Mouse (Mus musculus): ENCODE results near the gene Cldn15.
A peak's percentile ranks its signal among the peaks of the same experiment; 100 is the strongest.

Gene Cldn15

DNA sequence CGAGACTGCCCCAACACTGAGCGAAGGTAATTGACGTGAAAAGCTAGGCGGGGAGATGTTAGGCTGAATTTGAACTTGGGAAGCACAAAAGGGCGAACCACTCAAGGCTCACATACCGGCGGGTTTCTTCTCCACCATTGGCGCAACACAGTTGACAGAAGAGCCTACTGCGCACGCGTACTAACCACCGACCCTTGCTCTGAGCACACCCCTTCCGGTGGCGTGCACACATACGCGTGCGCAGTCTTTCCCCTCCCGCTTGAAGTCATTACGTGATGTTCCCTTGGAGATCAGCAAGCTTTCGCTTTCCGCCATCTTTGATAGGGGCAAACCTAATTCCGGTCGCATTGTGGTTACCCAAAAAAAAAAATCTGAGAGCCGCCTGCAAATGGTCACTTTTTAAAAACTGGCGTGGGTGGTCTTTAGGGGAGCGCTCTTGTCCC is 20.3 kb downstream of the Cldn15 start, which contains the start of gene Plod3:
Plod3 (plus strand) TSS at position 325 of the 443 bp plus-strand sequence.
- DNase-seq, result peak; percentile 97

DNA sequence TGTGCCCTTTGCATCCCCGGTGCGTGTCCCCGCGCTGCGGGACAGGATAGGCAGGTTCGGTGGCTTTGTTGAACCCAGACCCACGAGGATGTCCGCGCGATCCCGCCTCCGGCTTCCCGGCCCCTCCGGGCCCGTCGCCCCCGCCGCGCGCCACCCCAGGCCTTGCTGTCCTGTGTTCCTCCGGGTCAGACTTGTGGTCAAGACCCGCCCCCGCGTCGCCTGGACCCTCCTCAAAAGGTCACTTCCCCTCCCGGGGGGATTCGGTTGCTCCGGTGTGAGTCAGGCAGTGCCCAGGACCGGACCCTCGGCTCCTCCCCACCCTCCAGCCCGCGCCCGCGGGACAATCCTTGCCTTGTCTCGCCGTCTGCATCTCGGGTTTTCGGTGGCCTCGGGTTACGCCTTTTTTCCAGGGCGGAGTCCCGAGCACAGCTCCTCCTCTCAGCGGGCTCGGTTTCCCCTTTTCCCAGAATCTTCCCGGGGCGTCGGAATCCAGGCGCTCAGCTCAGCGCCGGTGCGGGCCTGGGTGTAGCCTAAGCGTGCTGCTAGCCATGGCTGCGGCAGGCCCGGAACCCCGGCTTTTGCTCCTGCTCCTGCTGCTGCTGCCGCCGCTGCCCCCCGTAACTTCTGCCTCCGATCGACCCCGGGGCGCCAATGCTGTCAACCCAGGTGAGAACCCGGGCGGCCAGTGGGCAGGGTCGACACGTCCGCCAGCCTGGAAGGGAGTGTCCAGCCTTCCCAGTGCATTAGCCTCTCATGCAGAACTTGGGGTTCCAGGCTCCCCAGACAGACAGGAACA is 20.9 kb downstream of the Cldn15 start:
- DNase-seq, result peak; percentile 82

DNA sequence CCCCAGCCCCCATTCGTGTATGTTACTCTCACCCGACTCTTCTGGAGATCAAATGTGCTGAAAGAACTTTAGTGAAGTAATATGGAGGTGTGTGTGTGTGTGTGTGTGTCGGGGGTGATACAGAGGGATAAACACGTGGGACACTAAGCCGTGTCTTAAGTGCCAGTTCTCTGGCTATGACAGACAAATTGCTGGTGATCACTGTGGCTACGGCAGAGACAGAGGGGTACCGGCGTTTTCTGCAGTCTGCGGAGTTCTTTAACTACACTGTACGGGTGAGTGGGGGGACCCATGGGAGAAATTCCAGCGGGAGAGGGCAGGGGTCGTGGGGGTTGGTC is 21.5 kb downstream of the Cldn15 start, which contains the start of gene Znhit1:
Znhit1 (minus strand) TSS at position 88 of the 338 bp plus-strand sequence.
- DNase-seq, result no peak

DNA sequence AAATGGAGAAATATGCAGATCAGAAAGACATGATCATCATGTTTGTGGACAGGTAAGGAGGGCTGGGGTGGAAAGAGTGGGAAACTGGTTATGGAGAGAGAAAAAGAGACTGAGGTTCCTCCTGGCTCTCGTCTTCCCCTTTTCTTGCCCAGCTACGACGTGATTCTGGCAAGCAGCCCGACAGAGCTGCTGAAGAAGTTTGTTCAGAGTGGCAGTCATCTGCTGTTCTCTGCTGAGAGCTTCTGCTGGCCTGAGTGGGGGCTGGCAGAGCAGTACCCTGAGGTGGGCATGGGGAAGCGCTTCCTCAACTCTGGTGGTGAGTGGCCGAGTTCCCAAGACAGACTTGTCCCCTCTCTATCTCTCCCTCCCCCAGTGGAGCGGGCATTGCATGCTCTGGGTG is 22.0 kb downstream of the Cldn15 start:
- no peak for DNase-seq

DNA sequence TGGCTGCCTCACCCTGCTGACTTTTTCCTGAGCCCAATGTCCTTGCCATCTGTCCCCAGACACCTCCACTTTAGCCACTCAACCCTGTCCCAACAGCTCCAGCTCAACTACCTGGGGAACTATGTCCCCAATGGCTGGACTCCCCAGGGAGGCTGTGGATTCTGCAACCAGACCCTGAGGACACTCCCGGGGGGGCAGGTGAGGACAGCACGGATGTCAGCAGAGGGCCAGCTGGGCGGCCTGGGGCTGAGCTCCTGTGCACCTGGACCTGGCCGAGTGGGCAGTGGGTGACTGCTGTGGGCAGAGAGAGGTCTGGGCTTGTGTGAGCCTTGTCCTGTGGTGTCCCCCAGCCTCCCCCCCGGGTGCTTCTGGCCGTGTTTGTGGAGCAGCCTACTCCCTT is 23.4 kb downstream of the Cldn15 start:
- DNase-seq, result no peak

DNA sequence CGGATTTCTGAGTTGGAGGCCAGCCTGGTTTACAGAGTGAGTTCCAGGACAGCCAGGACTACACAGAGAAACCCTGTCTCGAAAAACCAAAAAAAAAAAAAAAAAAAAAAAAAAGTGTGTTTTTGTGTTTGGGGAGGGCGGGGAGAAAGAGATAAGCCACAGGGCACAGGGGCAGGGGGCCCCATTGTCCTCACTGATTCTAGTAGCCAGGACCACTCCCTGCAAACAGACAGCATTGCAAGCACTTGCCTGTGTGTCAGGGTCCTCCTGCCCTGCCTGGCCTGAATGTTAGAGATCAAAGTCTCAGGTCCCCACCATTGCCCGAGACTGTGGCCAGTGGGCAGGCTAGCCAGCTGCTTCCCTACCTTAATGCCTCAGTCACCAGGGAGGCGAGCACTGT is 33.0 kb downstream of the Cldn15 start:
- no peak for DNase-seq

DNA sequence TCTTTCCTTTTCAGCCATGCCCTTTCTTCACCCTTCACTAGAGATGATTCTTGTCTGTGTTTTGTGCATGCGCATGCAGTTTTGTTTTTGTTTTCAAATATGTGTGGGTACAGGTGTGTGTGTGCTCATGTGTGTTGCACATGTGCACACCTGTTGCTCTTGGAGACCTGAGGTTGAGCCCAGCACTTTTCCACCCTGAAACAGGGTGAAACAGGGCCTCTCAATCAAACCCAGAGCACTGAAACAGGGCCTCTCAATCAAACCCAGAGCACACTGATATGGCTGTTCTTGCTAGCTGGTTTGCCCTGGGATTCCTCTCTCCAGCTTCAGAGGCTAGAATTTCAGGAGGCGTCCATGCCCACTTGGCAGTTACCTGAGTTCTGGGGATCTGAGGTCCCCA is 34.2 kb downstream of the Cldn15 start:
- no peak for DNase-seq

DNA sequence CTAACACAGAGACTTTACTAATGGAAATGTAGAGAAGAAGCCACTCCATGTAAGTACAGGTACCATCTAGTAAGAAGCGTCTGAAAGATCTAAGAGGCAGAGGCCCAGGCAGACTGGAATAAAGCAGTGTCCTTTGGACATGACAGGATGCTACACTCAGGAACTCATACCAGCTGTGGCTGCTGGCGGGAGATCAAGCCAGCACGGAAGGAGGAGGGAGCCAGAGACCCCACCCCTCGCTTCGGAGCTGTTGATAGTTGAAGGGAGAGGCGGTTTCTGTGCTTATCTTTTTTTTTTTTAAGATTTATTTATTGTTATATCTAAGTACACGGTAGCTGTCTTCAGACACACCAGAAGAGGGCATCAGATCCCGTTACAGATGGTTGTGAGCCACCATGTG is 40.9 kb downstream of the Cldn15 start:
- no peak for DNase-seq

DNA sequence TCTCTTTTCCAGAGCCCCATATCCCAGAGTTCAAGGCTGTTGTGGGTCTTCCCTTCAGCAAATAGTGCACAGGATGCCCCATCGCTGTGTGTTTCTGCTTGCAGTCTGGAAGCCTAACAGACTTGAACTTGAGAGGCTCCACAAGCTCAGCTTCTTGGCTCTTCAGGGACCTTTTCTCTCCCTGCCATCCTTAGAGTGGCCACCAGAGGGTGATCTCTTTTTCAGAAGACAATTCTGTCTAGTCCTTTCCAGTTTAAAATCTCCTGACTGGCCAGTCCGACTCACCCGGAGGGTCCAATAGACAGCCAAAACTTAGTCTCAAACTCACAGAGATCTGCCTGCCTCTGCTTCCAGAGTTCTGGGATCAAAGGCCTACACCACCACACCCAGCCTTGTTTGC is 43.6 kb downstream of the Cldn15 start:
- DNase-seq, result no peak

DNA sequence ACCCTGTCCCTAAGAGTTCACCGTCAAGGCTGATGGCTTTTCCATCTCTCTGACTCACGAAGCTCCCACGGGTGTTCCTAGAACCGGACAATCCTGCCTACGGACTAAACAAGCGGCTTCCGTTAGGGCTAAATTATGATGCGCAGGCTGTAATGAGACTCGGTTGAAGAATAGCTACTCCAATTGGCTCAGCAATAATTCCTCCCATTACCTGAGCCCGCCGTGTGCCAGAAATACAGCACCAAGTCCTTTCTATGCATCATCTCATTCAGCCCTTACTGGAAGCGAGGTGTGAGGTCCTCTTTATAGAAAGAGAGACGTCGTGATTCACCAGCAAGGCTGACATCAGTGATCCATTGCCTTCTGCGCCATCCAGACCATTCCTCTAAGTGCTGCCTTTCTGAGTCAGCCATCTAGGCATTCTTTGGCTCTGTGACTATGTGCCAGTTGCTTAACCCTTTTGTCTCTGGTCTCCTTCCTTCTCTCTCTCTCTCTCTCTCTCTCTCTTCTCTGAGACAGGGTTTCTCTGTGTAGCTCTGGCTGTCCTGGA is 46.1 kb downstream of the Cldn15 start:
- no peak for DNase-seq

DNA sequence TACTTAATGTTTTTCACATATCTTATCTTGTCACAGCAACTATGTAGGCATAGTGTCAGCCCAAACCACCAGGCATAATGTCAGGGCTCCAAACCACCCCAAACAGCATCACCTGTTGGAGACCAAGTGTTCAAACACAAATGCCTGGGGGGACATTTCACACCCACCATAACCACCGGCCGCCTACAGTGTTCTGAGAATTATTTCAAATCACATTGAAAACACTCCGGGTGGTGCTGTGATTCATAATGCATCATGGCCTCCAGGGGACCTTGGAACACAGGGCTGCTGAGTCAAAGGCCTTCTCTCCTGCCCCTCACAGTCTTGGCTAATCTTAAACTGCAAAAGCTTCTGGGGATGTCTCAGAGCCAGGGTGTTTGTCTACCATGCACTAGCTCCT is 49.5 kb downstream of the Cldn15 start:
- no peak for DNase-seq

DNA sequence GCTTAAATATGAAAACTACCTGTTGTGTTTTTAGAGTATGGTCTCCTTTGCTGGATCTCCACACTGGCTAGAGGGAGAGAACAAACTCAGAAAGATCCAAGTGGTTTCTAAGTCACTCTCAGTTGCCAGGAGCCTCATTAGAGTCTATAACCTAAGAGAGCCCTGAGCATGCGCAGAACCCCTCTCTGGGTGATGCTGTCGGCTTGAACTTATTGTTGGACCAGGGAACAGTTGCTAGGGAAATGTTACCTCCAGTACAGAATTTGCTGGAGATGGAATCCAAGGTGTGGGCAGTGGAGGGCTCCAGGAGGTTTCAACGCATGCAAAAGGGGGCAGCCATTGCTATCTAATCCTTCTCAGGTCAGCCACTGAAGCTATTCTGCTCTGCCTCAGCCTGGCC is 57.9 kb downstream of the Cldn15 start:
- no peak for DNase-seq

DNA sequence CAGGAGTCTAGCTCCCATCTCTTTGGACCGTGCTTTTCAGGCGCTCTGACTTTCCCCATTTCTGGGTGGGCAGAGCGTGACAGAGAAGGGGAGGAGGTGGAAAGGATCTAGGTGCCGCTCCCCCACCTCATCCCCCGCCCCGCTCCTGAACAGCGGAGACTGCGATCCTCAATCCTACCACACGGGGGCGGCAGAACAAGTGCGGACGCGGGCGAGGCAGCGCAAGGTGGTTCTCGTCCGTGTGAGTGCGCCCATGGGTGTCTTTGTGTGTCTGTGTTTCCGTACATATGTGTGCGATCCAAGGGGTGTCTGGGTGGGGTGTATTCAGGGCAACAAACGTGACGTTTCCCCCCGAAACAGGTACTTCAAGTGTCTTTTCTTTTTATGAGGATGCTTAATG is 58.7 kb downstream of the Cldn15 start:
- DNase-seq, result peak; percentile 25
